Mouse (Mus musculus) liver (tissue): Measurements from ENCODE around the gene Polr2e.

Source experiments
- DNase-seq: peaks from one replicate; pipeline ENCODE4 v3.0.0-alpha.2; 2020; ENCODE audit warnings: mixed read lengths

Gene Polr2e

GRCm38 (mm10) chr10:80039559-80039979 is at the start of gene Polr2e:
Polr2e (minus strand) TSS chr10:80039795.
- DNase-seq, result peak; percentile 97

GRCm38 (mm10) chr10:80089146-80089545 is 49.6 kb upstream of the Polr2e start:
- no peak for DNase-seq

DNA sequence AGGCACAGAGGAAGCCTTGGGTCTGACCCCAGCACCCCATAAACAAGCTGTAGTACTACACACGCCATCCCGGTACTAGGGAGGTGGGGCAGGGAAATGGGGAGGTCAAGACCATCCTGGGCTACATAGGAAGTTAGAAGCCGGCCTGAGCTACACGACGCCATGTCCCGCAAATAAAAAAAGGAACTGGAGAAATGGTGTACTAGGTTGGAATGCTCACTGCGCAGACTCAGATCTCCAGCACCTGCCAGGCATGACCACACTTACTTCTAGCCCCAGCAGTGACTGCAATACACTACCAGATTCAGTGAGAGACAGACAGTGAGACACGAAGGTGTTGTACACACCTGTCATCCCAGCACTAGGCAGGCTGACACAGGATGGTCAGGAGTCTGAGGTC is 47.9 kb upstream of the Polr2e start:
- no peak for DNase-seq

- no peak for DNase-seq
Observed at GRCm38 (mm10) chr10:80086847-80087246, 47.3 kb upstream of the Polr2e start.

DNA sequence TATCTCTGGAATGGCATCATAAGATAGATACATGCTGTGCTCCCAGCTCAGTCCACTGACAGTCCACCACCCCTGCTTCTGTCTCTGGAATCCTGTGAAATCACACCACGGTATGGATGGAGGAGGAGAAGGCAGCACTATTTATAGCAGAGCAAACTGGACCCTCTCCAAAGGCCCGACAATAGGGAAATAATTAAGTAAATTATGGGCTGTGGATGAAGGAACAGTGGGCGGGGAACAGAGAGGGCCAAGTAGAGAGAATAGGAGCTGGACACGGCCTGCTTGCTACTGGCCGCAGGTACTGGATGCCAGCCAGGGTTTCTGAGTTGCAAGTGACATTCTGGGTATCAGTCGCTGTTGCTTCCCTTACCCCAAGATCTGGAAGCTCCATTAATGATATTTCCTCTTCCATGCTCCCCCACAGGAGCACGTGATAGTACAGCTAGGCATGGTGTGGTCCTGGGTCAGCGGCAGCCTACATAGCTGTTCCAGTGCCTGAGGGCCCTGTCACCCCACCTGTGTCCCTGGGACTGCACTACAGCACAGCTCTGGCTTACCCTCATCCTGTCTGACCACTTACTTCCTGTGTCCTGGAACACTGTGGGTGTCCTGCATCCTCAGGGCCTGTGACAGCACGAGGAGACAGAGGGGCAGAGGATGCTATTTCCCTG is 45.4 kb upstream of the Polr2e start:
- no peak for DNase-seq

DNA sequence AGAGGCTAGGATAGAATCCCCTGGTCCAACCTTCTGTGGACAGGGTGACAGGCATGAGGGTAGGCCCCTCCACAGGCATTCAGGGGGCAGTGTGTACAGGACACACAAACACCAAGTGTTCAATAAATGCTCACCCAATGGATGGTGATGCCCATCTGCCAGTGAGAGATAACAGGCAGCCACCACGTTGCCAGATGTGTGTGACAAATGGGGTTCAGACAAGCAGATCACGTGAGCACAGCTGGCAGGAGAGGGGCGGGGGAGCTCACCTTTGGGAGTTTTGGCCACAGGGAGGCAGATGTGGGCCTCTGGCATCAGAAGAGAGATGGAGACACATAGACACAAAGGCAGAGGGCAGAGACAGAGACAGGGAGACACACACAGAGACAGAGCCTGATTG is 41.5 kb upstream of the Polr2e start:
- DNase-seq, result peak; percentile 92

GRCm38 (mm10) chr10:80080396-80081070 is 40.9 kb upstream of the Polr2e start:
- peak; percentile 90 for DNase-seq

- DNase-seq, result no peak
Observed at GRCm38 (mm10) chr10:80078366-80078765, 38.8 kb upstream of the Polr2e start.

DNA sequence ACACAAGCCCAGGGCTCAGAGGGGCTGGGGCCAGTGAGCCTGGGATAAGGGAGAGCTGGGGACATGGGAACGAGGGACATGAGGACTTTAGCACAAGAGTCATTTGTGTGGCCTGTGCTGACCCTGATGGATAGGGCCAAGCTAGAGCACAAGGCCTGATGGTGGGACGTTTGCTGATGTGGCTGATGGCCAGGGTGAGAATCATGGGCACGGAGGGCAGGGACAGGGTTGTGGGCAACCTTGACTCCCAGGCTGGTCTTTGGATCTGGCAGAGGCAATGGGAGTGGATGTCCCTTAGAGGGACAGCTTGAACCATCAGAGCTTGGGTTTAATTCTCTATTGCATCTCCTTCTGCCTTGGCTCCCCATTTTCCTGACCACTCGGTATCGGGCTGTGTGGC is 37.7 kb upstream of the Polr2e start:
- no peak for DNase-seq

GRCm38 (mm10) chr10:80076386-80076785 is 36.8 kb upstream of the Polr2e start:
- no peak for DNase-seq

- DNase-seq, result no peak
Observed at GRCm38 (mm10) chr10:80075924-80076323, 36.3 kb upstream of the Polr2e start.

DNA sequence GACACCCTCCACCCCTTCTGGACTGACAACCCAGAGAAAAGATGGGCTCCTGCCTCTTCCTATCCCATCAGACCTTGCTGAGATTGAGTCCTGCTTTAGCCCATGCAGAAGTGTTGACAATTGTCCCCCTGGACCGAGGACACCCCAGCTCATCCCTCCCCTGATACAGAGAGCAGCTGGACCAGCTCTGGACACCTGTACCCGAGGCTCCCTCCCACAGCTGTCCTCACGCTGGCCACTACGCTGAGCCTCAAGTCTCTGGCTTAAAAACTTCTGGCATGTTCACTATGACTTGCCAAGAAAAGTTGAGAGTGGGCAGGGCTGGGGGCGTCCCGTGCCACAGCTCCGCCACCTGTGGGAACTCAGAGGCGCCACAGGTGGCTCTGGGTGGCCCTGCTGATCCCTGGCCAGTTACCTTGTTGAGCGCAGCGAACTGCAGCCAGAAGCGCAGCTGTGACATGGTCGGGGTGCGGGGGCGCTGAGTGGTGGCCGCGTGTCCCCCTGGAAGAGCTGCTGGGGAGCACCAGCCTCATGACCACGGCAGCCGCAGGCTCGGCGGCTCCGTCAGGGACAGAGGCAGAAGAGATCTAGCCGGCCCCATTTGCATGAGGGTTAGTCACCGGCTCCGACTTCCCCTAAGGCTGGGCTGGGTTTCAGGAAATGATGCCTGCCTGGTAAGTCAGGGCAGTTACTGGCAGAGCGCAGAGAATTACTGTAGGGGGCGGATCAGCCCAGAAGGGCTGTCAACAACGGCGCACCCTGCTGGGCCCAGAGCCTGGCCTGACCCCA is 35.4 kb upstream of the Polr2e start:
- DNase-seq, result peak; percentile 68

DNA sequence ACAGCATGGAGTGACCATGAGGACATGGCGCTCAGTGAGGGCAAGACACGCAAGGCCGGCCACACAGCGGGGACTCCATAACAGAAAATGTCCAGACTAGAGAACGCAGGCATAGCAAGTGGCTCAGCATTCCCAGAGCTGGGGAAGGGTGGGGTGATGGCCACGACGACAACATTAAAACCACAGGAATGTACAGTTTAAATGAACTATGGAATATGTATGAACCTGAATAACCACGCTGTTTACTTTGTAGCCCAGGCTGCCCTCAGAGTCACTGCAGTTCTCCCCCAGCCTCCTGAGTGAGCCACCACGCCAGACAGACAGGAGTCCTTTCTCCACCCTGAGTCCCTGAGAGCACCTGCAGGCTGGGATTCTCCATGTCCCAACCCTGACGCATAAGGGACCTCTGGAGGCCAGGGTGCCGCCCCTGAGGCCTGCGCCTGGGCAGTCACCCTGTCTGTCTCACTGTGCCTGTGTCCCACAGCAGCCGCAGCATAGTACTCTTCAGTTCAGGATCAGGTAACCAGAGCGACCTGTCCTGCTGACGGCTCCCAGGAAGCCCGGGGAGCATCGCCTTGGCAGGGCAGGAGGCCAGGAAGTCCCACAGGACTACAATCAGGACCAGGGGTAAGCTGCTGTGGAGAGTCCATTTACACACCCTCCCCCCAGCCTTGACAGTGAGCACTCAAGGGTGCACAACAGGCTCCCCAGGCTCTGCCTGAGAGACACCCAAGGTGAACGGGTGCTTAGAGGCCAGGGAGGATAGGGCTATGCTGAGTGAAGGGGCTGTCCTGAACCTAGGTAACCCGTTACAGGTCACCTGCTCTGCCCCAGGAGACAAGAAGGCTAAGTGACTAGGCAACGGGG is 33.3 kb upstream of the Polr2e start:
- no peak for DNase-seq

- DNase-seq, result no peak
Observed at GRCm38 (mm10) chr10:80071516-80071900, 31.9 kb upstream of the Polr2e start.

GRCm38 (mm10) chr10:80070837-80071515 is 31.4 kb upstream of the Polr2e start:
- DNase-seq, result peak; percentile 88

DNA sequence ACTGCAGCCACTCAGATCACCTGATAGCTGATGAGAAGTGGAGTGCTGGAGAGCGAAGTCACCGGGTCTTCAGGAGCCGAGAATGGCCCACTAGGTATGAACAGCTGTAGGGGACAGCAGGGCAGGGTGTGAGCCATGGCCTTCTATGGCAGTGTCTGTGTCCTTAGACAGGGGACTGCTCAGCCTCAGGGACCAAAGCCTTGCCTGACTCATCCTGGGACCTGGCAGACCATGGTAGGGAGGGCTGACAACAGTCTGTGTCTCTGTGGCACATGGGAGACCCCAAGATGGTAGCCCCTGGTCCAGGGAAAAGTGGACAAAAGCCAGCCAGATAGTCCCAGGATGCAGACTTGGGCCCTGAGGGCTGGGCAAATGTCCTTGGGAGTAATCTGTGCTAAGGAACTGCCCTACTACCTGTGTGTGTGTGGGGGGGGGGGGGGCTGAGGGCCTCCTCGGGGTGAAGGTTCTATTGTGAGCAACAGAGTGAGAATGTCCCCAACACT is 30.4 kb upstream of the Polr2e start:
- no peak for DNase-seq

GRCm38 (mm10) chr10:80069251-80069650 is 29.7 kb upstream of the Polr2e start:
- DNase-seq, result no peak

GRCm38 (mm10) chr10:80063877-80064650 is 24.5 kb upstream of the Polr2e start:
- DNase-seq, result no peak

DNA sequence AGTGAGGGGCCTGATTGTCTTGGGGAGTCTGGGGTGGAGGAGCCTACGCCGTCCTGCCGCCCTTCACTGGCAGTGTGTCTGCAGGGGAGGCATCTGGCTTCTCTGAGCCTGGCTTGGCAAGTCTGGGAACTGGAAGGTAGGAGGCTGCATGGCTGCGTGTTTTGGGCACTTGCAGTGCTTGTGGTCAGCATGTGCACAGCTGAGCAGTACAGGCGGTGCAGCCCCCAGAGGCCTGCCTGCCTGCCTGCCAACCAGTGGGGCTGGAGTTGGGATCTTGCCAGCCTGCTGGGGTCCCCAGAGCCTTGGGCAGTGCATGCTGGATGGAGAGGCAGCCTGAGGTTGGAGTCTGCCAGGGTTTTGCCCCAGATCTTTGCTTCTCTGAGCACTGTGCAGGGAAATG is 23.5 kb upstream of the Polr2e start:
- DNase-seq, result no peak

DNA sequence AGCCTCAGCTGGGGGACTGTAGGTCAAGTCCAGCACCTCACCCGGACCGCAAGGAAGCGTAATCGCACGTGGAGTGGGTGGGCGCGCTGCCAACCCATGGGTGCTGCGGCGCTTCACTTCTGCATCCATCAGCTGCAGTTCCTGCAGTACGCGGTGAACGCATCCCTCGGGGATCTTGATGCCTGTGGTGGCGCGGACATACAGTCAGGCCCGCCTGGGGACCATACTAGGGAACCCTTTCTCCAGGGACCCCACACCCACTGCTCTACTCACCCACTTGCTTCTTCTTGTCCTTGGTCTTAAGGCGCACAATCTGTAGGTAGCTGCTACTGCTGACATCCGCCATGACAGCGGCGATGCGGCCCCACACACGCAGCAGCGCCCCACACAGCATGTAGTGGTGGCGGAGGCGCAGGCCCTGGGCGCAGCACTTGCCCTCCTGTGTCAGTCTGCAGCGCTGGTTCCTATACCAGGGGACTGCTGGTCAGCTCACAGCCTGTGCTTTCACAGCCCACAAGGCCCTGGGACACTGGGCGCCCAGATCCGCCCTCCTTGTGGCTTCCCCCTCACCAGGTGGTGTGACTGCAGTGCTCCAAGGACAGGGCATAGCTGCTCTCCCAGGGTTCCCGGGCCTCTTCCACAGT is 18.2 kb upstream of the Polr2e start:
- DNase-seq, result no peak
